Mouse (Mus musculus): Measurements from ENCODE around the gene Gm17622.

Gene Gm17622

GRCm38 (mm10) chr13:96511262-96511661, 20.7 kb downstream of the Gm17622 start:
- no peak for DNase-seq

GRCm38 (mm10) chr13:96511893-96512292, 21.4 kb downstream of the Gm17622 start:
- DNase-seq: no peak

GRCm38 (mm10) chr13:96514154-96514942, 23.8 kb downstream of the Gm17622 start:
- no peak for DNase-seq

- DNase-seq: no peak
These were observed 25.7 kb downstream of the Gm17622 start for GRCm38 (mm10) chr13:96516249-96516648.

GRCm38 (mm10) chr13:96517335-96517734, 26.8 kb downstream of the Gm17622 start:
- DNase-seq: no peak

- DNase-seq: no peak
These were observed 30.8 kb downstream of the Gm17622 start for GRCm38 (mm10) chr13:96521294-96521693.

- DNase-seq: no peak
These were observed 36.5 kb downstream of the Gm17622 start for GRCm38 (mm10) chr13:96527022-96527421.

- no peak for DNase-seq
These were observed 37.3 kb downstream of the Gm17622 start for GRCm38 (mm10) chr13:96527856-96528255.

GRCm38 (mm10) chr13:96528776-96529175, 38.2 kb downstream of the Gm17622 start:
- DNase-seq: no peak

GRCm38 (mm10) chr13:96529542-96529941, 39.0 kb downstream of the Gm17622 start:
- DNase-seq: no peak

GRCm38 (mm10) chr13:96530064-96530463, 39.5 kb downstream of the Gm17622 start:
- no peak for DNase-seq

- peak; percentile 28 to 46 for DNase-seq
These were observed 41.6 kb downstream of the Gm17622 start for GRCm38 (mm10) chr13:96532176-96532575.

- DNase-seq: no peak
These were observed 43.2 kb downstream of the Gm17622 start for GRCm38 (mm10) chr13:96533742-96534141.

- no peak for DNase-seq
These were observed 46.5 kb downstream of the Gm17622 start for GRCm38 (mm10) chr13:96536821-96537572.

GRCm38 (mm10) chr13:96538103-96538502, 47.6 kb downstream of the Gm17622 start:
- no peak for DNase-seq

Measured in cerebellum, postnatal 10 days (tissue).